Mouse (Mus musculus) liver, postnatal 0 days (tissue): ENCODE data around the gene Ghdc.

Source experiments
- CTCF ChIP-seq: sonication (generic); IDR thresholded peaks from 2 replicates; pipeline ENCODE4 v1.5.1; 2016; ENCODE audit warnings: antibody characterized with exemption, low read depth
- EP300 ChIP-seq: IDR thresholded peaks from 2 replicates; pipeline ENCODE4 v1.6.1; 2016; ENCODE audit warnings: antibody characterized with exemption, low read depth, mild to moderate bottlenecking

- TF ChIP-seq EP300 (no peak), CTCF (no peak)
These were observed 50.4 kb downstream of the Ghdc start for GRCm38 (mm10) chr11:100720345-100720744.
